Comparison of ENCODE assay signal across 9 mouse cellular contexts in genomic region chr15:8659483-8659971, GRCm38 (mm10). TPM values are rescaled to one million over a fixed set of nuclear protein-coding genes. Genes with fewer than 3 reads are reported as not detected.
A peak's percentile ranks its signal among the peaks of the same experiment; 100 is the strongest.
DNase-seq lines count a peak whose midpoint lies in the region; ATAC-seq and TF ChIP-seq lines count a peak whose summit lies in the region.
"Had no signal": no experiment of that assay in that cellular context is flagged by ENCODE, and none has a peak within 500 bp of the region (broad histone marks: within the 10 kb centered on the region; RNA-seq: fewer than 3 reads in every experiment).

No protein-coding gene starts in this region.

- no peak for ATAC-seq in cerebellum, adult (ENCODE audit: insufficient number of reproducible peaks, low FRiP score, low TSS enrichment)
- ATAC-seq in lung, embryonic 15.5 days (ENCODE audit: borderline replicate concordance, extremely low read depth, low FRiP score, low TSS enrichment), result peak; percentile 11; the same call in 1 of the 2 replicates
- peak; percentile 95 for ATAC-seq in hindbrain, postnatal 0 days

- no peak overlapping the region for H3K9ac ChIP-seq in lung, embryonic 15.5 days
- H3K9ac ChIP-seq in hindbrain, postnatal 0 days (replicated peaks; ENCODE audit: low read length), result no peak overlapping the region

- H3K4me3 ChIP-seq in lung, embryonic 15.5 days, result no peak overlapping the region
- no peak overlapping the region for H3K4me3 ChIP-seq in hindbrain, postnatal 0 days (ENCODE audit: low read length)
- H3K4me3 ChIP-seq: myocyte had no signal

- TF ChIP-seq CTCF in hindbrain, postnatal 0 days (IDR thresholded peaks at IDR 0.05; ENCODE audit: low read depth), result no peak

- H3K27me3 ChIP-seq in lung, embryonic 15.5 days, result no peaks in the 10 kb centered on the region
- no peaks in the 10 kb centered on the region for H3K27me3 ChIP-seq in hindbrain, postnatal 0 days (ENCODE audit: insufficient read depth, low read length)

- H3K27ac ChIP-seq in lung, embryonic 15.5 days, result peak overlapping the region; percentile 81
- H3K27ac ChIP-seq in hindbrain, postnatal 0 days, result peak overlapping the region; percentile 81

- DNase-seq in cerebellum, adult 9-11 months, result peak; percentile 22
- no peak for DNase-seq in lung, postnatal 4 days
- peak; percentile 77 for DNase-seq in hindbrain, postnatal 0 days (ENCODE audit: low spot score)
- peak; percentile 92 for DNase-seq in retina, postnatal 1 day
- DNase-seq in thymus, postnatal 10 days (ENCODE audit: low spot score in 2 of 2), result no peak
- DNase-seq in gastrocnemius, postnatal 10 days, result no peak

- WGBS in lung, embryonic 15.5 days, result 23% methylated on average over 8 of the region's 8 CpGs
- 12% methylated on average over 8 of the region's 8 CpGs for WGBS in hindbrain, postnatal 0 days

- H3K36me3 ChIP-seq in lung, embryonic 15.5 days, result no peaks in the 10 kb centered on the region
- no peaks in the 10 kb centered on the region for H3K36me3 ChIP-seq in hindbrain, postnatal 0 days (ENCODE audit: insufficient read depth, low read length)

- no peaks in the 10 kb centered on the region for H3K9me3 ChIP-seq in lung, embryonic 15.5 days
- H3K9me3 ChIP-seq in hindbrain, postnatal 0 days (ENCODE audit: low read length), result no peaks in the 10 kb centered on the region

- H3K4me1 ChIP-seq in lung, embryonic 15.5 days, result peaks cover 49% of the 10 kb centered on the region
- H3K4me1 ChIP-seq in hindbrain, postnatal 0 days (ENCODE audit: insufficient read depth, low read length), result peaks cover 21% of the 10 kb centered on the region

- peak overlapping the region; percentile 9; the same call in 1 of the 2 replicates for H3K4me2 ChIP-seq in lung, embryonic 15.5 days
- H3K4me2 ChIP-seq in hindbrain, postnatal 0 days (ENCODE audit: low read depth, low read length), result no peak overlapping the region

RNA-seq across cellular contexts. Expression of gene Slc1a3, which starts 51.0 kb away (rescaled TPM):
- polyA plus RNA-seq in lung, embryonic 15.5 days (2015; fragmentation: Nextera tagmentation; extraction: Ambion mirVana), result 20.9 and 23.8 TPM in 2 replicates
- 320 and 325 TPM in 2 replicates for total RNA-seq in hindbrain, postnatal 0 days (2014; rRNA removed)
- polyA plus RNA-seq in hindbrain, postnatal 0 days (2015; fragmentation: Nextera tagmentation; extraction: Ambion mirVana), result 288 and 331 TPM in 2 replicates
- 1 to 10 TPM; 3.7 to 4.3 TPM for total RNA-seq in gastrocnemius, postnatal 10 days (2021)

Comparison
In these comparisons a context has a peak if more than half of its experiments do, and no peak if none do; other contexts are left out.
1. DNase-seq: peak in cerebellum, adult 9-11 months (single experiment), hindbrain, postnatal 0 days (single experiment) and retina, postnatal 1 day (single experiment); none in lung, postnatal 4 days (0 of 2), thymus, postnatal 10 days (0 of 2) and gastrocnemius, postnatal 10 days (single experiment).
2. RNA of gene Slc1a3, which starts 51.0 kb away (total RNA-seq): 320 to 325 TPM in hindbrain, postnatal 0 days; 3.7 to 4.3 TPM in gastrocnemius, postnatal 10 days; every median in the first group is over 10 times any median in the second.